Mouse (Mus musculus) neural tube, embryonic 13.5 days (tissue): ENCODE results near the gene Prss30. TPM values are rescaled to one million over a fixed set of nuclear protein-coding genes. Genes with fewer than 3 reads are reported as not detected.

Experiments used
- ATAC-seq: fragments of 200-750 bp; cut with Nextera tagmentation; 2 replicates; pipeline ENCODE4 v1.8.0; 2017; ENCODE audit warnings: low read depth, mild to moderate bottlenecking, moderate TSS enrichment, moderate library complexity
- H3K27ac ChIP-seq: fragments of 300-500 bp; sonication (generic); replicated peaks from 2 replicates; pipeline ENCODE4 v1.5.1; 2015; ENCODE audit warnings: moderate library complexity, mild to moderate bottlenecking, inconsistent platforms
- H3K27me3 ChIP-seq: fragments of 300-500 bp; sonication (generic); 2 replicates; pipeline ENCODE4 v1.6.1; 2015; ENCODE audit warnings: mild to moderate bottlenecking, inconsistent platforms
- H3K36me3 ChIP-seq: fragments of 300-500 bp; sonication (generic); 2 replicates; pipeline ENCODE4 v1.6.1; 2015; ENCODE audit warnings: mild to moderate bottlenecking, inconsistent platforms
- H3K4me1 ChIP-seq: fragments of 300-500 bp; sonication (generic); replicated peaks from 2 replicates; pipeline ENCODE4 v1.6.1; 2015; ENCODE audit warnings: inconsistent platforms
- H3K4me2 ChIP-seq: fragments of 300-500 bp; sonication (generic); 2 replicates; pipeline ENCODE4 v1.6.1; 2015; ENCODE audit warnings: inconsistent platforms, mild to moderate bottlenecking, moderate library complexity
- H3K4me3 ChIP-seq: fragments of 300-500 bp; sonication (generic); 2 replicates; pipeline ENCODE4 v1.5.1; 2015; ENCODE audit warnings: mild to moderate bottlenecking, inconsistent platforms
- H3K9ac ChIP-seq: fragments of 300-500 bp; sonication (generic); 2 replicates; pipeline ENCODE4 v1.6.1; 2015; ENCODE audit warnings: moderate library complexity, mild to moderate bottlenecking, inconsistent platforms
- H3K9me3 ChIP-seq: fragments of 300-500 bp; sonication (generic); 2 replicates; pipeline ENCODE4 v1.6.1; 2016; ENCODE audit warnings: inconsistent platforms
- WGBS: fragments of 180-500 bp; shearing (Covaris S2); methylation state at CpG from one replicate; pipeline ENCODE4 v1.1.7; 2015; 5-methylcytosine and 5-hydroxymethylcytosine counted together
- polyA plus RNA-seq: library from polyadenylated mRNA; unstranded; fragments of >200 nt; fragmentation: Nextera tagmentation; extraction: Ambion mirVana; gene quantifications from 2 replicates; pipeline ENCODE4 v1.2.1, GENCODE M21; 2015

Gene Prss30
- not detected in 2 replicates for polyA plus RNA-seq

- no peaks in the 10 kb centered on the region for H3K9me3 ChIP-seq
- H3K27ac ChIP-seq = no peak within 1 kb of the TSS
- no peak for ATAC-seq
- H3K9ac ChIP-seq = no peak within 1 kb of the TSS
- no peak within 1 kb of the TSS for H3K4me3 ChIP-seq
- H3K27me3 ChIP-seq = no peaks in the 10 kb centered on the region
- H3K36me3 ChIP-seq = no peaks in the 10 kb centered on the region
- no peaks in the 10 kb centered on the region for H3K4me1 ChIP-seq
- H3K4me2 ChIP-seq = no peak within 1 kb of the TSS
- 81% methylated on average over 10 of the region's 10 CpGs for WGBS
Observed at GRCm38 (mm10) chr17:23980297-23980909, at the start of gene Prss30. Prss30 (minus strand) TSS chr17:23980566.

- H3K4me2 ChIP-seq = no peak overlapping the region
- no peak for ATAC-seq
- no peak overlapping the region for H3K4me3 ChIP-seq
- WGBS = 85% methylated on average over 7 of the region's 7 CpGs
- H3K9ac ChIP-seq = no peak overlapping the region
- H3K27ac ChIP-seq = no peak overlapping the region
- no peaks in the 10 kb centered on the region for H3K4me1 ChIP-seq
- no peaks in the 10 kb centered on the region for H3K9me3 ChIP-seq
- H3K36me3 ChIP-seq = no peaks in the 10 kb centered on the region
- H3K27me3 ChIP-seq = 0 out of 2 replicates have a peak, but pooled peaks cover 3% of the 10 kb centered on the region
Observed at GRCm38 (mm10) chr17:24029477-24029876, 49.1 kb upstream of the Prss30 start.

- Histone ChIP-seq H3K4me2 (no peak overlapping the region), H3K27ac (no peak overlapping the region), H3K4me1 (no peaks in the 10 kb centered on the region), H3K4me3 (no peak overlapping the region), H3K9me3 (no peaks in the 10 kb centered on the region), H3K9ac (no peak overlapping the region), H3K36me3 (no peaks in the 10 kb centered on the region), H3K27me3 (peaks cover 5% of the 10 kb centered on the region; the same call in 1 of the 2 replicates)
- 74% methylated on average over 5 of the region's 5 CpGs for WGBS
- no peak for ATAC-seq
Observed at GRCm38 (mm10) chr17:24021375-24022199, 41.2 kb upstream of the Prss30 start.

GRCm38 (mm10) chr17:24020696-24021095, 40.3 kb upstream of the Prss30 start:
- peaks cover 5% of the 10 kb centered on the region; the same call in 1 of the 2 replicates for H3K27me3 ChIP-seq
- ATAC-seq = no peak

GRCm38 (mm10) chr17:24015727-24016126, 35.4 kb upstream of the Prss30 start:
- ATAC-seq = no peak
- Histone ChIP-seq H3K4me1 (no peaks in the 10 kb centered on the region), H3K9ac (no peak overlapping the region), H3K9me3 (no peaks in the 10 kb centered on the region), H3K27ac (no peak overlapping the region), H3K36me3 (no peaks in the 10 kb centered on the region), H3K27me3 (peaks cover 5% of the 10 kb centered on the region; the same call in 1 of the 2 replicates), H3K4me2 (no peak overlapping the region), H3K4me3 (no peak overlapping the region)
- 25% methylated on average over 14 of the region's 14 CpGs for WGBS

More at GRCm38 (mm10) chr17:24020696-24021095, 40.3 kb upstream of the Prss30 start:
- H3K4me3 ChIP-seq = no peak overlapping the region
- H3K36me3 ChIP-seq = no peaks in the 10 kb centered on the region
- H3K4me2 ChIP-seq = no peak overlapping the region
- H3K9me3 ChIP-seq = no peaks in the 10 kb centered on the region
- H3K4me1 ChIP-seq = no peaks in the 10 kb centered on the region
- 78% methylated on average over 6 of the region's 6 CpGs for WGBS
- H3K27ac ChIP-seq = no peak overlapping the region
- no peak overlapping the region for H3K9ac ChIP-seq

GRCm38 (mm10) chr17:24014433-24014965, 34.1 kb upstream of the Prss30 start:
- H3K36me3 ChIP-seq = no peaks in the 10 kb centered on the region
- no peaks in the 10 kb centered on the region for H3K4me1 ChIP-seq
- no peaks in the 10 kb centered on the region; the same call in 1 of the 2 replicates for H3K27me3 ChIP-seq
- no peak for ATAC-seq
- H3K27ac ChIP-seq = no peak overlapping the region
- 84% methylated on average over 5 of the region's 5 CpGs for WGBS
- H3K4me2 ChIP-seq = no peak overlapping the region
- no peak overlapping the region for H3K4me3 ChIP-seq
- no peak overlapping the region for H3K9ac ChIP-seq
- no peaks in the 10 kb centered on the region for H3K9me3 ChIP-seq

- H3K36me3 ChIP-seq = no peaks in the 10 kb centered on the region
- WGBS = 79% methylated on average over 2 of the region's 2 CpGs
- H3K27ac ChIP-seq = no peak overlapping the region
- H3K4me3 ChIP-seq = no peak overlapping the region
- H3K4me2 ChIP-seq = no peak overlapping the region
- no peak for ATAC-seq
- H3K9me3 ChIP-seq = no peaks in the 10 kb centered on the region
- H3K27me3 ChIP-seq = no peaks in the 10 kb centered on the region; the same call in 1 of the 2 replicates
- no peaks in the 10 kb centered on the region for H3K4me1 ChIP-seq
- H3K9ac ChIP-seq = no peak overlapping the region
Observed at GRCm38 (mm10) chr17:24012921-24013320, 32.6 kb upstream of the Prss30 start.

GRCm38 (mm10) chr17:24009617-24010016, 29.3 kb upstream of the Prss30 start:
- Histone ChIP-seq H3K4me3 (no peak overlapping the region), H3K27ac (no peak overlapping the region), H3K4me1 (no peaks in the 10 kb centered on the region), H3K36me3 (no peaks in the 10 kb centered on the region), H3K27me3 (no peaks in the 10 kb centered on the region), H3K9ac (no peak overlapping the region), H3K4me2 (no peak overlapping the region), H3K9me3 (no peaks in the 10 kb centered on the region)
- WGBS = 34% methylated on average over 5 of the region's 5 CpGs
- ATAC-seq = no peak

- Histone ChIP-seq H3K36me3 (no peaks in the 10 kb centered on the region), H3K27ac (no peak overlapping the region), H3K4me1 (no peaks in the 10 kb centered on the region), H3K9me3 (no peaks in the 10 kb centered on the region), H3K9ac (no peak overlapping the region), H3K4me3 (no peak overlapping the region), H3K27me3 (no peaks in the 10 kb centered on the region), H3K4me2 (no peak overlapping the region)
- ATAC-seq = no peak
- WGBS = 82% methylated on average over 4 of the region's 4 CpGs
Observed at GRCm38 (mm10) chr17:24008105-24008504, 27.7 kb upstream of the Prss30 start.

- Histone ChIP-seq H3K4me1 (no peaks in the 10 kb centered on the region), H3K27ac (no peak overlapping the region), H3K27me3 (no peaks in the 10 kb centered on the region), H3K9ac (no peak overlapping the region), H3K36me3 (no peaks in the 10 kb centered on the region), H3K4me2 (no peak overlapping the region), H3K4me3 (no peak overlapping the region), H3K9me3 (no peaks in the 10 kb centered on the region)
- 76% methylated on average over 1 of the region's 1 CpGs for WGBS
- no peak for ATAC-seq
Observed at GRCm38 (mm10) chr17:24007391-24007790, 27.0 kb upstream of the Prss30 start.

GRCm38 (mm10) chr17:24006930-24007329, 26.6 kb upstream of the Prss30 start:
- no peak overlapping the region for H3K4me2 ChIP-seq
- WGBS = 53% methylated on average over 2 of the region's 2 CpGs
- ATAC-seq = no peak
- no peaks in the 10 kb centered on the region for H3K9me3 ChIP-seq
- H3K36me3 ChIP-seq = no peaks in the 10 kb centered on the region
- H3K4me3 ChIP-seq = no peak overlapping the region
- H3K27me3 ChIP-seq = no peaks in the 10 kb centered on the region
- no peaks in the 10 kb centered on the region for H3K4me1 ChIP-seq
- H3K9ac ChIP-seq = no peak overlapping the region
- no peak overlapping the region for H3K27ac ChIP-seq

GRCm38 (mm10) chr17:24005049-24005448, 24.7 kb upstream of the Prss30 start:
- WGBS = 93% methylated on average over 3 of the region's 3 CpGs
- Histone ChIP-seq H3K27ac (no peak overlapping the region), H3K9me3 (no peaks in the 10 kb centered on the region), H3K9ac (no peak overlapping the region), H3K4me3 (no peak overlapping the region), H3K36me3 (no peaks in the 10 kb centered on the region), H3K4me2 (no peak overlapping the region), H3K27me3 (no peaks in the 10 kb centered on the region), H3K4me1 (no peaks in the 10 kb centered on the region)
- no peak for ATAC-seq
